Mouse (Mus musculus) liver, embryonic 11.5 days (tissue): Measurements from ENCODE around the gene BC055324. TPM values are rescaled to one million over a fixed set of nuclear protein-coding genes. Genes with fewer than 3 reads are reported as not detected.

Experiments used
- ATAC-seq: fragments of 200-750 bp; cut with Nextera tagmentation; replicated peaks from 2 replicates; pipeline ENCODE4 v1.8.0; 2017; ENCODE audit warnings: moderate number of reproducible peaks, mild to moderate bottlenecking, moderate TSS enrichment, moderate library complexity; ENCODE audit not compliant: low FRiP score
- DNase-seq: peaks from one replicate; pipeline ENCODE4 v3.0.0-alpha.2; 2017; ENCODE audit warnings: low spot score
- H3K27ac ChIP-seq: fragments of 300-500 bp; sonication (generic); 2 replicates; pipeline ENCODE4 v1.5.1; 2014; ENCODE audit warnings: mild to moderate bottlenecking, low read depth, low read length, control low read depth
- H3K27me3 ChIP-seq: fragments of 300-500 bp; sonication (generic); replicated peaks from 2 replicates; pipeline ENCODE4 v1.6.1; 2014; ENCODE audit warnings: low read length, mixed read lengths; ENCODE audit not compliant: control insufficient read depth, insufficient read depth
- H3K36me3 ChIP-seq: fragments of 300-500 bp; sonication (generic); 2 replicates; pipeline ENCODE4 v1.6.1; 2014; ENCODE audit warnings: mild to moderate bottlenecking, low read length, moderate library complexity, mixed read lengths; ENCODE audit not compliant: control insufficient read depth, insufficient read depth
- H3K4me1 ChIP-seq: fragments of 300-500 bp; sonication (generic); replicated peaks from 2 replicates; pipeline ENCODE4 v1.6.1; 2014; ENCODE audit warnings: low read length, mixed read lengths; ENCODE audit not compliant: control insufficient read depth, insufficient read depth
- H3K4me2 ChIP-seq: fragments of 300-500 bp; sonication (generic); 2 replicates; pipeline ENCODE4 v1.6.1; 2014; ENCODE audit warnings: mild to moderate bottlenecking, control low read depth, moderate library complexity
- H3K4me3 ChIP-seq: fragments of 300-500 bp; sonication (generic); 2 replicates; pipeline ENCODE4 v1.5.1; 2014; ENCODE audit warnings: low read depth, low read length, control low read depth
- H3K9ac ChIP-seq: fragments of 300-500 bp; sonication (generic); 2 replicates; pipeline ENCODE4 v1.6.1; 2014; ENCODE audit warnings: low read depth, low read length, control low read depth
- H3K9me3 ChIP-seq: fragments of 300-500 bp; sonication (generic); 2 replicates; pipeline ENCODE4 v1.6.1; 2016; ENCODE audit warnings: low read length, inconsistent platforms, mixed read lengths; ENCODE audit not compliant: control insufficient read depth
- WGBS: fragments of 180-500 bp; shearing (Covaris S2); extraction: QIAGEN DNeasy Blood & Tissue Kit; methylation state at CpG from one replicate; pipeline ENCODE4 v1.1.7; 2014; 5-methylcytosine and 5-hydroxymethylcytosine counted together
- polyA plus RNA-seq: library from polyadenylated mRNA; unstranded; fragments of >200 nt; fragmentation: Nextera tagmentation; extraction: Ambion mirVana; gene quantifications from 2 replicates; pipeline ENCODE4 v1.2.1, GENCODE M21; 2014

The BC055324 gene
- polyA plus RNA-seq, 1 experiment from 2014 or later, result 26.0 TPM

DNA sequence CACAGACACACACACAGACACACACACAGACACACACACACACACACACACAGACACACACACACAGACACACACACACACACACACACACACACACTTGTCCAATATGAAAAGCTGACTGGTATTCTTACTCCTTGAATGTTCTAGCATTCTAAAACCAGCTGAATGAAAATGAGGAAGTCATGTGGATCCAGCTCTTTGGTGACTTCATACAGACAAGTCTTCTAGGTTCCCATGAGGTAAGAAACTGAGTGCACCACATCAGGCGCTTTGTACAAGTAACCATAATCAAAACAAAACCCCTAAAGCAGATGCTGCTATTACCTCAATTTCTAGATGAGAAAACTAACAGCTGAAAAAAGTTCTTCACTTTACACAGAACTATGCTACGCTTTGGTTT is 19.5 kb downstream of the BC055324 start:
- Histone ChIP-seq H3K27me3 (no peaks in the 10 kb centered on the region), H3K4me1 (no peaks in the 10 kb centered on the region), H3K4me2 (no peak overlapping the region), H3K36me3 (peaks cover 3% of the 10 kb centered on the region; the same call in 1 of the 2 replicates), H3K9ac (no peak overlapping the region), H3K27ac (no peak overlapping the region), H3K9me3 (no peaks in the 10 kb centered on the region), H3K4me3 (no peak overlapping the region)
- WGBS, result 93% methylated on average over 2 of the region's 2 CpGs
- no peak for DNase-seq
- ATAC-seq, result no peak

- H3K9me3 ChIP-seq, result no peaks in the 10 kb centered on the region
- no peaks in the 10 kb centered on the region for H3K27me3 ChIP-seq
- no peaks in the 10 kb centered on the region for H3K4me1 ChIP-seq
- no peak for ATAC-seq
- H3K4me2 ChIP-seq, result no peak overlapping the region
- no peak overlapping the region for H3K27ac ChIP-seq
- H3K9ac ChIP-seq, result no peak overlapping the region
- 0 out of 2 replicates have a peak, but pooled peaks cover 2% of the 10 kb centered on the region for H3K36me3 ChIP-seq
- no peak overlapping the region for H3K4me3 ChIP-seq
- 86% methylated on average over 1 of the region's 1 CpGs for WGBS
- DNase-seq, result no peak
Measured at GRCm38 (mm10) chr1:163974471-163974870, 20.1 kb downstream of the BC055324 start.

DNA sequence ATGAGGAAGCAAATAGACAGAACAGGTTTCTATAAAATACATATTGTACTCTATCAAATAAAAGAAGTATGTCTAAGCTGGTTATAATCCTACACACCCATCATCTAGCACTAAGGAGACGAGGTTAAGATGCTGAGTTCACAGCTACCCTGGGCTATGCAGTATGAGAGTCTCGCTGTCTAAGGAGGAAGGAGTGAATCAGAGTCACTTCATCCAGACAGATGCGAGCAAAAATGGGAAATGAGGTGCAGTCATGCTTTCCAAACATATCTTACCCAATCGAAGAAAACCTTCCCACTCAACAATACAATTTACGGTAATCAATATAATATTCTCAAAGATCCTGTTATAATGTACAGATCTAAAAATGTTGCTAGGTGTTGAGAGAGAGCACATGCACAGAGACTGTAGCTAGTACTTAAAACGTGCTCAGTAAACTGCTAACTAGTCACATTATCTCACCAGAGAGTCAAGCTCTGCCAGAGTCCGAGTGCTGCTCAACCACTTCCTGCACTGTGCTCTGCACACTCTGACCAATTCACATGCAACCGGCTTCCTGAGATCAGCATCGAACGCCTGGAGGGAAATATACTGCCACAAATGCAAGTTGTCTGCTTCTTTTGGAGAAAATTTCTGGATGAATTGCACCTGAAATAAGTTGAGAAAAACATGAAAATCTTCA is 30.4 kb downstream of the BC055324 start:
- no peak overlapping the region for H3K4me3 ChIP-seq
- H3K9me3 ChIP-seq, result no peaks in the 10 kb centered on the region
- no peak overlapping the region for H3K27ac ChIP-seq
- no peak overlapping the region for H3K9ac ChIP-seq
- no peak for DNase-seq
- H3K4me1 ChIP-seq, result no peaks in the 10 kb centered on the region
- H3K27me3 ChIP-seq, result no peaks in the 10 kb centered on the region
- no peak for ATAC-seq
- H3K4me2 ChIP-seq, result no peak overlapping the region
- peaks cover 12% of the 10 kb centered on the region for H3K36me3 ChIP-seq
- WGBS, result 62% methylated on average over 10 of the region's 10 CpGs

GRCm38 (mm10) chr1:163958036-163958435 is 36.6 kb downstream of the BC055324 start:
- WGBS, result 84% methylated on average over 3 of the region's 3 CpGs

GRCm38 (mm10) chr1:163953396-163953795 is 41.2 kb downstream of the BC055324 start:
- peaks cover 39% of the 10 kb centered on the region for H3K36me3 ChIP-seq

More at GRCm38 (mm10) chr1:163958036-163958435, 36.6 kb downstream of the BC055324 start:
- Histone ChIP-seq H3K4me2 (no peak overlapping the region), H3K4me3 (no peak overlapping the region), H3K9me3 (no peaks in the 10 kb centered on the region), H3K27me3 (no peaks in the 10 kb centered on the region), H3K4me1 (no peaks in the 10 kb centered on the region), H3K9ac (no peak overlapping the region), H3K36me3 (peaks cover 19% of the 10 kb centered on the region), H3K27ac (no peak overlapping the region)
- DNase-seq, result no peak
- no peak for ATAC-seq

DNA sequence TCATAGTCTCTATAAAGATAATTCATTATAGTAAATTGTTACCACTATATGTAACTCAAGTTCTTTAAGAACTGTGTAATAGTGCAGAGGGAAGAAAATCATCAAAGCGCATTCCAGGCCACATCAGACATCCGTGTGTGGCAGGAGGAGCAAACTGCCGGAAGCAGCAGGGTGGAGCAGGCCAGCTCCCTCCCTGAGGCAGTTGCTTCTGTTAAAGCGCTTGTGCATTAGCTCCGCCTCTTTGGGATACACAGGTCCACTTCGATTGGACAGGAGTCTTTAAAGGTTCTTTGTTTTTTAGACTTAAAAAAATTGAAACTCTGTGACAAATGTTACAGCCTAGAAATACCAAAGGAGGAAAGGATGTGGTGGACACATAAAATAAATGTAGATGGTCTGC is 52.5 kb downstream of the BC055324 start:
- Histone ChIP-seq H3K27ac (no peak overlapping the region), H3K27me3 (no peaks in the 10 kb centered on the region), H3K4me3 (no peak overlapping the region), H3K36me3 (peaks cover 32% of the 10 kb centered on the region), H3K4me1 (no peaks in the 10 kb centered on the region), H3K9me3 (no peaks in the 10 kb centered on the region), H3K9ac (no peak overlapping the region), H3K4me2 (no peak overlapping the region)
- DNase-seq (no peak), ATAC-seq (no peak)
- 70% methylated on average over 6 of the region's 6 CpGs for WGBS

More at GRCm38 (mm10) chr1:163953396-163953795, 41.2 kb downstream of the BC055324 start:
- Histone ChIP-seq H3K9me3 (no peaks in the 10 kb centered on the region), H3K9ac (no peak overlapping the region), H3K27ac (no peak overlapping the region), H3K4me3 (no peak overlapping the region), H3K4me1 (no peaks in the 10 kb centered on the region), H3K4me2 (no peak overlapping the region), H3K27me3 (no peaks in the 10 kb centered on the region)
- ATAC-seq (no peak), DNase-seq (no peak)
- 88% methylated on average over 2 of the region's 2 CpGs for WGBS

- Histone ChIP-seq H3K27ac (no peak overlapping the region), H3K36me3 (peaks cover 22% of the 10 kb centered on the region), H3K4me1 (peaks cover 14% of the 10 kb centered on the region), H3K4me2 (no peak overlapping the region), H3K4me3 (no peak overlapping the region), H3K9me3 (no peaks in the 10 kb centered on the region), H3K27me3 (no peaks in the 10 kb centered on the region), H3K9ac (no peak overlapping the region)
- WGBS, result 82% methylated on average over 2 of the region's 2 CpGs
- DNase-seq (no peak), ATAC-seq (no peak)
Measured at GRCm38 (mm10) chr1:163934591-163934990, 60.0 kb downstream of the BC055324 start.

DNA sequence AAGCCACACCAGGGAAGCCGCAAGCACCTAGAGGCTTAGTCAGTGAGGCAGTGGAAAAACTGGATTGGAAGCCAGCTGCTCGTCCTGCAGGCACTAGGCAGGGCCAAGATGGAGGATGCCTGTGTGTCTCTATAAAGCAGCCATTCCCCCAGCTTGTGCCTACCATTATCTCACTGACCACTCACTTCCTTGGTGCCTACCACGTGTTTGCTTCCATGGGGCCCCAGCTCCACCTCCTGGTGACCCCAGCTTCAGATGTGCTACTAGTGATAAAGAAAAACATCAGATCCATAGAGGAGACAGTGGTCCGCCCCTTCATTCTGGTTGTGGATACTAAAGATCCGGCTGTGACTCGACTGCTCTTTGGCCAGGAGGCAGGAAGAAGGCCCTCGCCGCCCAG is 62.8 kb downstream of the BC055324 start:
- H3K4me3 ChIP-seq, result peak overlapping the region; percentile 98
- H3K27ac ChIP-seq, result no peak overlapping the region
- WGBS, result 64% methylated on average over 8 of the region's 8 CpGs

GRCm38 (mm10) chr1:163930458-163930794 is 64.2 kb downstream of the BC055324 start:
- ATAC-seq (peak; percentile 8), DNase-seq (peak; percentile 45)
- peak overlapping the region; percentile 74 for H3K27ac ChIP-seq
- H3K9ac ChIP-seq, result peak overlapping the region; percentile 98
- H3K9me3 ChIP-seq, result no peaks in the 10 kb centered on the region
- H3K4me1 ChIP-seq, result peaks cover 14% of the 10 kb centered on the region
- H3K4me3 ChIP-seq, result peak overlapping the region; percentile 98
- peaks cover 10% of the 10 kb centered on the region for H3K36me3 ChIP-seq
- H3K4me2 ChIP-seq, result peak overlapping the region; percentile 81
- H3K27me3 ChIP-seq, result no peaks in the 10 kb centered on the region
- WGBS, result 2% methylated on average over 12 of the region's 12 CpGs

More for the DNA sequence above, 62.8 kb downstream of the BC055324 start:
- H3K9ac ChIP-seq, result peak overlapping the region; percentile 98; the same call in 1 of the 2 replicates
- ATAC-seq (peak; percentile 49), DNase-seq (no peak)
- no peaks in the 10 kb centered on the region for H3K9me3 ChIP-seq
- no peaks in the 10 kb centered on the region for H3K27me3 ChIP-seq
- peaks cover 17% of the 10 kb centered on the region for H3K36me3 ChIP-seq
- peak overlapping the region; percentile 81 for H3K4me2 ChIP-seq
- peaks cover 14% of the 10 kb centered on the region for H3K4me1 ChIP-seq
